9 mouse cellular contexts compared by ENCODE assay signal in genomic region chr3:144714126-144714525, GRCm38 (mm10). TPM values are rescaled to one million over a fixed set of nuclear protein-coding genes. Genes with fewer than 3 reads are reported as not detected.
DNase-seq lines count a peak whose midpoint lies in the region; ATAC-seq and TF ChIP-seq lines count a peak whose summit lies in the region.
"Had no signal": no experiment of that assay in that cellular context is flagged by ENCODE, and none has a peak within 500 bp of the region (broad histone marks: within the 10 kb centered on the region; RNA-seq: fewer than 3 reads in every experiment).

No protein-coding gene starts in this region.

- no peak overlapping the region for H3K9ac ChIP-seq in intestine, postnatal 0 days (ENCODE audit: low read depth, low read length)
- H3K9ac ChIP-seq in stomach, embryonic 15.5 days, result no peak overlapping the region
- no peak overlapping the region for H3K9ac ChIP-seq in midbrain, embryonic 15.5 days

- H3K27ac ChIP-seq in intestine, postnatal 0 days (ENCODE audit: low read depth, low read length), result peak overlapping the region; percentile 21; the same call in 1 of the 2 replicates
- H3K27ac ChIP-seq in stomach, embryonic 15.5 days, result 0 out of 2 replicates have a peak overlapping the region, but pooled peaks have one; percentile 26
- H3K27ac ChIP-seq in midbrain, embryonic 15.5 days, result no peak overlapping the region

- no peak overlapping the region for H3K4me2 ChIP-seq in intestine, postnatal 0 days (replicated peaks; ENCODE audit: low read depth)
- no peak overlapping the region for H3K4me2 ChIP-seq in stomach, embryonic 15.5 days
- H3K4me2 ChIP-seq in midbrain, embryonic 15.5 days, result no peak overlapping the region

- peaks cover 15% of the 10 kb centered on the region for H3K36me3 ChIP-seq in intestine, postnatal 0 days (ENCODE audit: control insufficient read depth, insufficient read depth)
- peaks cover 9% of the 10 kb centered on the region; the same call in 1 of the 2 replicates for H3K36me3 ChIP-seq in stomach, embryonic 15.5 days
- peaks cover 7% of the 10 kb centered on the region; the same call in 1 of the 2 replicates for H3K36me3 ChIP-seq in midbrain, embryonic 15.5 days (replicated peaks)

- DNase-seq in ovary, postnatal 36 days (ENCODE audit: low spot score), result peak; percentile 44
- no peak for DNase-seq in ovary, postnatal 14 days (ENCODE audit: low spot score)
- peak; percentile 45 for DNase-seq in heart, adult 8-10 months (ENCODE audit: low spot score)
- DNase-seq in natural killer cell, adult 2 months (ENCODE audit: low spot score in 2 of 2), result no peak
- DNase-seq: left cerebral cortex, postnatal 4 days had no signal

- H3K27me3 ChIP-seq in intestine, postnatal 0 days (replicated peaks; ENCODE audit: control insufficient read depth, insufficient read depth, low read length), result no peaks in the 10 kb centered on the region
- H3K27me3 ChIP-seq in stomach, embryonic 15.5 days (replicated peaks), result no peaks in the 10 kb centered on the region
- no peaks in the 10 kb centered on the region for H3K27me3 ChIP-seq in midbrain, embryonic 15.5 days (replicated peaks)

- no peak for TF ChIP-seq CTCF in intestine, postnatal 0 days (IDR thresholded peaks at IDR 0.05; ENCODE audit: low read depth)

- WGBS in intestine, postnatal 0 days, result 49% methylated on average over 7 of the region's 7 CpGs
- WGBS in stomach, embryonic 15.5 days, result 48% methylated on average over 7 of the region's 7 CpGs
- 51% methylated on average over 7 of the region's 7 CpGs for WGBS in midbrain, embryonic 15.5 days

- ATAC-seq in intestine, postnatal 0 days, result no peak
- no peak for ATAC-seq in stomach, embryonic 15.5 days (ENCODE audit: insufficient read depth, low FRiP score, low read depth)
- ATAC-seq in midbrain, embryonic 15.5 days (replicated peaks), result no peak
- ATAC-seq in granulocyte monocyte progenitor cell, adult 5-6 weeks (replicated peaks; ENCODE audit: poor library complexity, severe bottlenecking), result no peak

- no peaks in the 10 kb centered on the region for H3K9me3 ChIP-seq in intestine, postnatal 0 days (ENCODE audit: control insufficient read depth)
- H3K9me3 ChIP-seq in stomach, embryonic 15.5 days, result no peaks in the 10 kb centered on the region
- no peaks in the 10 kb centered on the region for H3K9me3 ChIP-seq in midbrain, embryonic 15.5 days

- no peak overlapping the region for H3K4me3 ChIP-seq in intestine, postnatal 0 days (ENCODE audit: low read depth, low read length)
- no peak overlapping the region for H3K4me3 ChIP-seq in stomach, embryonic 15.5 days (replicated peaks)
- no peak overlapping the region for H3K4me3 ChIP-seq in midbrain, embryonic 15.5 days

- H3K4me1 ChIP-seq in intestine, postnatal 0 days (replicated peaks; ENCODE audit: control insufficient read depth, insufficient read depth, low read length), result peaks cover 8% of the 10 kb centered on the region; the same call in 1 of the 2 replicates
- H3K4me1 ChIP-seq in stomach, embryonic 15.5 days, result peaks cover 23% of the 10 kb centered on the region; the same call in 1 of the 2 replicates
- peaks cover 31% of the 10 kb centered on the region for H3K4me1 ChIP-seq in midbrain, embryonic 15.5 days

RNA-seq across cellular contexts. Expression of gene Sh3glb1, which starts 6.0 kb away (rescaled TPM):
- total RNA-seq in heart, adult 8-10 months (2022), result 100 to 1,000 TPM; 329 to 372 (median 356) TPM
- polyA plus RNA-seq in intestine, postnatal 0 days (2015; fragmentation: Nextera tagmentation; extraction: Ambion mirVana), result 158 and 161 TPM in 2 replicates
- 98.1 and 103 TPM in 2 replicates for polyA plus RNA-seq in stomach, embryonic 15.5 days (2015; fragmentation: Nextera tagmentation; extraction: Ambion mirVana)
- 96.5 and 108 TPM in 2 replicates for polyA plus RNA-seq in midbrain, embryonic 15.5 days (2015; fragmentation: Nextera tagmentation; extraction: Ambion mirVana)
- 34.9 and 35.1 TPM in 2 replicates for total RNA-seq in granulocyte monocyte progenitor cell, adult 5-6 weeks (2014; fragmentation: Nextera tagmentation)
- 18.2 and 26.6 TPM in 2 replicates for total RNA-seq in granulocyte monocyte progenitor cell, adult 5-6 weeks (2017)

RNA-seq across cellular contexts. Expression of gene Clca3a1, which starts 46.7 kb away (rescaled TPM):
- 1 to 10 TPM in 1 of 4 experiments, under 1 TPM in 3; 0.66 to 1.3 (median 0.76) TPM for total RNA-seq in heart, adult 8-10 months (2022)
- polyA plus RNA-seq in intestine, postnatal 0 days (2015; fragmentation: Nextera tagmentation; extraction: Ambion mirVana), result 3.9 and 4.0 TPM in 2 replicates
- 14.2 and 18.1 TPM in 2 replicates for polyA plus RNA-seq in stomach, embryonic 15.5 days (2015; fragmentation: Nextera tagmentation; extraction: Ambion mirVana)
- 0.50 and 0.65 TPM in 2 replicates for polyA plus RNA-seq in midbrain, embryonic 15.5 days (2015; fragmentation: Nextera tagmentation; extraction: Ambion mirVana)
- not detected in 2 replicates for total RNA-seq in granulocyte monocyte progenitor cell, adult 5-6 weeks (2014; fragmentation: Nextera tagmentation)
- not detected in 2 replicates for total RNA-seq in granulocyte monocyte progenitor cell, adult 5-6 weeks (2017)

Comparison
In these comparisons a context has a peak if more than half of its experiments do, and no peak if none do; other contexts are left out.
1. DNase-seq: peak in ovary, postnatal 36 days (single experiment) and heart, adult 8-10 months (single experiment); none in ovary, postnatal 14 days (single experiment) and natural killer cell, adult 2 months (0 of 2).